Mouse (Mus musculus) telencephalon, adult 2 months (tissue): ENCODE measurements around the gene Myocd.

ENCODE experiments used
- DNase-seq: peaks from one replicate; pipeline ENCODE4 v3.0.0-alpha.2; 2011; ENCODE audit warnings: low read depth, low spot score

Myocd gene

DNA sequence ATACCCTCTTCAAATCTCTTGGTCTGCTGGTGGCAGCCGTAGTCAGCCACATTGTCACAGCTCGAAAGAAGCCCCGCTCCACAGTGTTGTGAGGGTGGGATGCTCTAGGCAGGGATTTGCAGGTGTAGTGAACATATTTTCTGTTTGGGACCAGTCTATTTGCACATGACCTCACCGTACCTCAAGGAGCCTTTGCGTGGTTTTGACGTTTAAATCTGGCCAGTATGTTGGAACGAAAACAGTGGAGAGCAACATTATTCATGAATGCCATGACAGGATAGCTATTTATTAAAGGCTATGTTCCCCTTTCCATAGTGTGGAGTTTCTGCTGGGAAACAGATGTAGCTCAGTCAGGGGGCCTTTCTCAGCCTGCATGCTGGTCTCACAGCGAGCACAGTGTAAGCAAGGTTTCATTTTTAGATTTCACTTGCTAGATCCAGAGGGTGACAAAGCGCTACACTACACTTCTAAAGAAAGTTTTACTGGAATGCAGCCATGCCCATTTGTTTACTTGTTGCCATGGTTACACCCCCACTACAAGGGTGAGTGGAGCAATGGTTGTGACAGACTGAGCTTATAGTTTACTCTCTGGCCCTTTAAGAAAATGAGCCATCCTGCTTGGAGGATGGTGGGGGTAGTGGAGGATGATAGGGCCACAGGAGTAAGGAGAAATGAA is 54.7 kb downstream of the Myocd start:
- DNase-seq: peak; percentile 56

DNA sequence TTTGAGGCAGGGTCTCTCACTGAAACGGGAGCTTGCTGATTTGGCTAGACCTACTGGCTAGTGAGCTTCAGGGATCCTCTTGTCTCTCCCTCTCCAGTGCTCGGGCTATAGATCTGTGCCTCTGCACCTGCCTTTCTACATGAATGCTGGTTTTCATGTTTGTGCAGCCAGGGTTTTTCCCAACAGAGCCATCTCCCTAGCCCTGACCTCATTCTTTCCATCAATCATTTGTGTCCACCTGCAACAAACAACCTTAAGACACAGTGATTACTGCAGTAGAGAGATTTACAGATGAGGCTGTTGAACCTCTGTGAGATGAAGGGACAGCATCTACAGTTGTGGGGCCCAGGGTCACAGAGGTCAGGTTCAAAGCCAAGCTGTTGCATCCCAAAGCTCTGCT is 56.0 kb downstream of the Myocd start:
- no peak for DNase-seq

DNA sequence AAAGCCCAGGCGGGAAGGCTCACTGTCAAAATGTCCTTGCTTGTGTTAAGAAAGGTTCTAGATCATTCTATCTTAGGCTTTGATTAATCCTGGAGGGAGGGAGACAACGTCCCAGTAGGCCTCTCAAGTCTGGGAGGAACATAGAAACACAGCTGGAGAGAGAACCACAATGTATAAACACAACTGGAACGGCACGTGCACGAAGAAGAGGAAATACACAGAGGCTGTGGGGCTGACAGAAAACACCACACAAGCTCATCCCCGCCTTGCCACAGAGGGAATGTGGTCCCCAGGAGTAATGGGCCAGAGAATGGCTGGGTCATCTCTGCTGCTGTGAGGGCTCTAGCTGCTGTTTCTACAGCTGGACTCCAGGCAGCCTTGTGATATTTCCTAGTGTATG is 58.1 kb downstream of the Myocd start:
- DNase-seq: no peak

DNA sequence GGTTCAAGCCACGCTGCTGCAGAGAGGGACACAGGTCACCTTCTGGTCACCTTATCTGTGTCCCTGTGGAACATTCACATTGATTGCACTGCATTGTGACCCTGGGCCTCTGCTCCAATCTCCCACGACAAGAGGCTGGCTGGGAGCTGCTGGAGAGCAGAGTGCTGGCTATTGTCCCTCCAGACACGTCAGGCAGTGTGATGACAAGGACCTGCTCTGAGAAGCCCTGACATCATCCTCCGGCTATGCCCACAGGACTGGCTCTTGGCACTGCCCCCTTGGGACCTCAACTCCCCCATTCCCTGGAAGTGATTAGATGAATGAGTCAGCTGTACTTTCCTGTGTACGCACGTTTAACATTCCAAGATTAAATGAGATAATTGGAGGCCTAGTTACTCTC is 60.3 kb downstream of the Myocd start:
- no peak for DNase-seq

DNA sequence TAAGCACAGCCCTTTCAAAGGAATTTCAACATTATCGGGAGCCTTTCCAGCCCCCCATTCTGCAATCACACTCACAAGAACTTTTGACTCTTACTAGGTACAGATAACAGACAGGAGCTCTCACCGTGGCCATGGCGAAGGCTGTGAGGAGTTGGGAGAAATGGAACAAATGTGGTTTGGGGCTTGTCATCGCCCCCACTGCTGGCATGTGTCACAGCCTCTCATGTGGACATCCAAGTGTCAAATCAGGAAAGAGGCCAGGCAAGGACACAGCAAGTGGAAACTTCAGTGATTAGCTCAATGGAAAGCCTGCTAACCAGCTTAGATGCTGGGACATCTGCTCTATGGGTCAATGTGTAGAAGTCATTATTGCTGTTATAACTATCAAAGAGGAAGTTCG is 64.5 kb downstream of the Myocd start:
- DNase-seq: no peak

DNA sequence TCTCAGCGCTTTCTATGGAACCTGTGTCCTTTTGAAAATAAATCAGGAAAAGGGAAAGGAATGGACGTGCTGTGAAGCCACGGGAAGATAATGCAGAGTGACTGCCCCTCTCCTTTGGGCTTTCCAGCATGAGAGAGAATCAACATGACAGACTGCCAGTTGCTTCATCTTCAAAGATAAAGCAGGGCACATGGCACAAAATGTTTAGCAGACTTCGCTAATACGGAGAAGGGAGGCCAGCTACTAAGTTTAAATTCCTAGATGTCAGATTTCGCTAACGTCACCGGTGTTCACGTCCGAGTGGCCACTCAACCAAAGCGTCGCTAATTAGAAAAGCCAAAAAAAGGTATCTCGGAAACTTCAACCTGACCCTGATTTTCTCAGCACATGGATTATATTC is 65.1 kb downstream of the Myocd start:
- DNase-seq: no peak

DNA sequence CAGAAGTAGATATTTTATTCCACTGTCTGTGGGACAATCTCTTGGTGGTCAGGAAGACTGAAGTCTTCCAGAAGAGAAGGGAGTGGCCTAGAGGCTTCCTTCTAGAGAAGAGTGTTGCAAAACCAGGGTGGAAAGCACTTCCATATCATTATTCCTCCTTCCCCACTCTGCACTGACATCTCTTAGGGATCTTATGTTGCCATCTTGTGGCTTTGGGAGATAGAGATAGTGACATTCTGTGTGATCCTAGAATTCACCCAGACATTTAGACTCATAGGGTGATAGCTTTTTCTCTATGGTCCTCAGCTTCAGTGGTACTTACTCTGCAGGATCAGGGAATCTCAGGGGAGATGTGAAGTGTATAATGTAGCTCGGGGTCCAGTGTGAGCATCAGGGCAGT is 66.8 kb downstream of the Myocd start:
- DNase-seq: no peak

DNA sequence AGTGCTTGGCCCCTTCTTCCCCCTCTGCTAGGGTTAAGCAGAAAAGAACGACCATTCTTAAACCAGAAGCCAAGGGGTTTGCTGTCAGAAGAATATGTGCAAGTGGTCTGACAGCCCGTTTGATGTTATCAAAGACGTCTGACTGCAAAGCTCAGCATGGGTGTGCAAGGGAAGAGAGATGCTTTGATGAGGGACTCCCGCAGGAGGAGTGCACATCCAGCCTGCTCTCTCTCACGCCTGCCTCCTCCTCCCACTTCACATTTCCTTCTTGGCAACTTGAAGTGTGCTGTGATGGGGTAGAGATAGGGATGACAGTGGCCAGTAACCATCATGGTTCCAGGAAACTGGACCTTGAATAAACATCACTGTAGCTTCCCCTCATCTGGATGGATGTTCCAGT is 67.6 kb downstream of the Myocd start:
- no peak for DNase-seq

DNA sequence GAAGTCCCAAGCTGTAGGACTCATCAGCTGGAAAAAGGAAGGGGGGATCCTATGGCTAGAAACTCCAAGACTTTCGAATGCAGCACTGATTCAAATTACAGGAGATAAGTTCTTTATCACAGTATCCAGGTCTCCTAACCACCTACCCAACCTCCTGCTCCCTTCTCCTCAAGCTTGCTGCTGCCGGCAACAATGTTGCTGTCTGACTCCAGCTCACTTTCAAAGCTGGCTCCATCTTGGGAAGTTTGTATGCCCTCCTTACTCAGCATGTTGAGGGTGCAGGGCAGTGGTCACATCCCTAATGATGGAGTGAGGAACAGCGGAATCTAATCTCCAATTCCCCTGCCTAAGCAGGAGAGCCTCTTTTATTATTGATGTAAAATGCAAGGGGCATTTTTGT is 71.8 kb downstream of the Myocd start:
- DNase-seq: no peak

DNA sequence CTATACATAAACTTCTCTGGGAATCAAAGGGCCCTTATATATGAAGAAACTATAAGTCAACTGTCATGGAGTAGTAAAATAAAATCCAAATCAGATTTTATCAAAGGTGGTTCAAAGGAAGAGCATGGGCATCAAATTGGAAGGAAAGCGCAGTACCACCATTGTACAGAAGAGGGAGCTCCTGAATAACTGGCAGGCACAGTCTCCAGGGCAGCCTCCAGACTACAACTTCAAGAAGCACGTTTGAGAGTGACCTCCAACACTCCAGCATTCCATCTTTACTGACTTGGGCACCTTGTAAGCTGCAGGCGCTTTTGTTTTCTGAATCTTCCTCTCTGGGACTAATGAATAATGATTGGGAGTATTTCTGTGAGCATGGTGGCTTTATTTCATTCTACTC is 72.5 kb downstream of the Myocd start:
- DNase-seq: peak; percentile 47

DNA sequence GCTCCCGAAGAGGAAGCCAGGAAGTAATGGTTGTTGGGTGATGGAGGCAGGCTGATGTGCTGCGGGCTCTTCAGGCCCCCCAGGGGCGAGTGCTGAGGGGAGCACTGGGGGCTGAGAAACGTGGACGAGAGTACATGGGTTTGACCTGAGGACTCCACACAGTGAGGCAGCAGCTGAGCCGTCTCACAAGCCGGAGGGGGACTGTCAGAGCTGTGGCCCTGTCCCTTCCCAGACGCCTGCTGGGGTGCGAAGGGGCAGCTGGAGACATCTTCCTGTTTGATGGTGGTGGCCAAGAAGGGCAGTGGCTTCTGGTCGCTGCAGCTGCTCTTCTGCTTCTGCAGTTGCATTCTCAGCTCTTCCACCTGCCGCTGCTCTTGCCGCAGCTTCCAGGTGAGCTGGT is 82.8 kb downstream of the Myocd start:
- no peak for DNase-seq

DNA sequence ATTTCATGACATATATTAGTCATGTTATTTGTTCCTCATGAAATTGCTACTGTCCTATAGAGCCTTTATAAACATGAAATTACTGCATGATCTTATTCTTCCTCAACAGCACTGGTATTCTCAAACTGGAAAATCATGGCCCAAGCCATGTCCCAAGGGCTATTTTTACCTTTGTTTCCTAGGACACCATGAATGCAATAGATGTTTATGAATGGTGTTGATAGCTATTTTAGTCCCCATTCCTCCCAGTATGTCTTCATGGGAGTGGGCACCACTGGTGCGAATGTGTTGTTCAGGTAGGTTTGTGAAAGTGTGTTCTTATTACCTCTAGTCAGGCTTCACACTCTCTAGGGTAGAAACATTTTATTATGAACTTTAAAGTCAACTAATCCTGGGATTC is 84.7 kb downstream of the Myocd start:
- DNase-seq: no peak

DNA sequence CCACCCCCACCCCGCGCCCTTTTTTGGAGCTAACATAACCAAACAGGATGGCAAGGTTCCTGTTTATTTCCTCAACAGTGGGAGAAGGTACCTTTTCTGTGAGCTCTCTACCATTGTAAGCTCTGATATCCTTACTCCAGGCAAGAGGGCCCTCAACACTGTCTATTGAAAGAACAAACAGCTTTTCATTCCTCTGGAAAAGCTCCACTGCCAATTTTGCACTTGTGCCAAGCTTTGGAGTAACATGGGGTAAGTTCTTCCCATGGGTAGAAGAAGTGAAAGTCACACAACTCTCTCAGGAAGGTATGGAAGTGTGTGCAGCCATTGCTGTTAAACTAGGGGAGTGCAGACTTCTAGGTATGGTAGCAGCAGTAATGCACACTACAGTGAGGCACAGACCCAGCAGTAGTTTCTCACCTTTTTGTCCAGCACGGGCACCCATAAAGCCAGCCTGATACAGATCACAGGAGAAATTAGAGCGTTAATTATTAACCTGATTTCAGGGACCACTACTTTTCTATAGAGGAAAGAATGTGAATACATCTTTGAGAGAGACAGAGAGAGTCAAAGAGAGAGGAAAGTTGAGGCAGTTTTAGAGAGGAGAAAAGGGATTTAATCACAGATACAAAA is 99.6 kb downstream of the Myocd start:
- no peak for DNase-seq

DNA sequence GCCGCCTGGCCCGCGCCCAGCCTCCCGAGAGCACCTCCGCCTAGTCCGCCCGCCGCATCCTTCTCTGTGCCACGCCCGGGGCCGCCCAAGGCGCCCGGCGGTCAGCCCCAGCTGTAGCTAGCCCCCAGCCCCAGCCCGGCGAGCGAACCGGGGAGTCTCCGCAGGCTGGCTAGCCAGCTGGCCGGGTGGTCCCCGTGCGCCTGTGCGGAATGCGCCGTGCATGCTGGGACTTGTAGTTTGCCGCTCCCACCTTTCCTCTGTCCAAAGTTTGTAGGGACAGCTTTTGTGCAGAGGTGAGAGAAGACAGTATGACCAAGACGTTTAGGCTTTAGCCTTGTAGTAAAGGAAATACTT is 107.0 kb downstream of the Myocd start, which contains the start of gene Arhgap44:
Gene Arhgap44, minus strand, starts transcription at position 195 of the 354 bp plus-strand sequence.
- DNase-seq: peak; percentile 34

DNA sequence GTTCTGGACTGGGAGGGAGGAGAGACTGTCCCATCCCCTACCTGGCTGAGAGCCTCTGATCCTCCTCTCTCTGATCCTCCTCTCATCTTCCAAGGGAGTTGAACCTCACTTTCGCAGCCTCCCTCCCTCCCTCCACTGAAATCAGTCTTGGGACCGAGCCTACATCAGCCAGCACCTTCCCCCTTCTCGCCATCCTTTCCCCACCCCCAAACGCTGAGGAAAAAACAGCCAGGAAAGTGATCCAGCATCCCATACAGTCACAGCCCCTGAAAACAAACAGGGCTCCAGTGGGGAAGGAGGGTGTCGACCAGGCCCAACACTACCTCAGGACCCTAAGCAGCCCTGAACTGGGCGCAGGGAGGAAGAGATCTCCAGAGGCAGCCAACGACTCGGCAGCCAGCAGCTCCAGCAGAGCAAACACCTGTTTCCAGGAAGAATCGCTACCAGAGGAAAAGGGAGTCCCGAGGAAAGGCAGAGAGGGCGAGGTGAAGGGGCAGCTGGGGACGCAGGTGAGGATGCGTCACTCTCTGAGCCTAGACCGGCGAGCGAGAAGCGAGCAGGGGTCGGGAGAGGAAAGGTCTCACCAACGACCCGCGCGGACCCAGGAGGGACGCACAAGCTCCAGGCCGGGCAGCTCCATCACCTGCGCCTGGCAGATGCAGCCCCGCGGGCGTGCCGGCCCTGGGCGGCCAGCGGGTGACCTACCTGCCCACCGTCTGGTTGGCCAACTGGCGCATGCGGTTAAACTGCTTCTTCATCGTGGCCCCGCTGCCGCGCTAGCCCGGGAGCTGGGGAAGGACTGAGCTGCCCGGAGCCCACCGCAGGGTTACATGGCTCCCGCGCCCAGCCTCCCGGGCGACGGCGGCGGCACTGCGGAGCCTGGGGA is 107.7 kb downstream of the Myocd start:
- DNase-seq: peak; percentile 18

DNA sequence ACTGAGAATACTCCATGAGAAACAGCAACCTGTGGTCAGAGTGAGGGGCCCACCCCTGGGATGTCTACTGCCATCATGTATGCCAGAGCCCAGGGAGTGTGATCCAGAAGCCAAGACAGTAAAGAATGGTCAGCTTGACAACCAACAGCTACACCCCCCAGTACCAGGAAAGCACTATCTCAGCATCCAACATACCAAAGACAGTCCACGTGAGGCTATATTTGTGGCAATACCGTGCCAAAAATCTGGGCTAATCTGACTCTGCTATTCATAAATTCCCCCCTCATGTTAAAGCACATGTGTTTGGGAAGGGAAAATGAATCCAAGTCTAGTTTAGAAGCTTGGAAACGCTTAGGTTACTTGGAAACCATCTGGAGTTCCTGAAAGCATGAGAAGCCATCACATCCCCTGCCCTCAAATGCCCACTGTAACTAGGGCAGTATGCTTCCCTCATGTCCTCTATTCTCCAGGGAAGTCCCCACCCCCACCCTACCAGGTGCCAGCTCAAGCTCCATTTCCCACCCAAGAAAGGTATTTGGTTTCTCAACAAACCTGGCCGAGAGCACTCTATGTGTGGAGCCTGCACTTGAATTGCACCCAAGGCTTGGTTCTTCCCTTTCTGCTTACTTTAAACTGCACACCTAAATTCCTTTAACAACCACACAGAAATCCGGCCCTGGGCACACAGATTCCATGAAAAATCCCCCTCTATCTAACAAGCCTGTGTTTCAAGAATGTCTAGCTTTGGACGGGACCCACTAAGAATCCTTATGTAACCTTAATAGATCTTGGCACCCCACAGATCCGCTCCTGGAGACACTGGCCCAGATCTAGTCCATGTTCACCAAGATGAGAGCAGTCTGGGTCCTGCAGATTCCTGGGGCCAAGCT is 108.6 kb downstream of the Myocd start:
- peak; percentile 61 for DNase-seq

DNA sequence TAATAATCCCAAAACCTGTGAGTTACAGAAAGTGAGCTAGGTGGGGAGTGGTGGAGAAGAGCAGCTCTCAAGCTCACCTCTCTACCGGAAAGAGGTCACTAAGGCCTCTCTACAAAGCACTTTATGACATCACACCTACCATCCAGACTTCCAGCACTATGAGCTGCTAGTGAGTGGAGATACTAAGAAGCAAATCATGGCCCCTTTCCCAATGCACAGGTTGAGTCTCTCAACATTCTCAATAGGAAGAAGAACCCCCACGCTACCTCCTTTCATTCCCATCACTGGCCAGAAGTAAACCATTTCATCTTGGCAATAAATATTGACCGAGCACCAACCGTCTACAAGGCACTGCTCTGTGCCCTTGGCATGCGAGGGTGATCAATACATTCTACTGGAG is 110.0 kb downstream of the Myocd start, which contains the start of gene 1700086D15Rik:
Gene 1700086D15Rik, minus strand, starts transcription at position 101 of the 400 bp plus-strand sequence.
- no peak for DNase-seq

DNA sequence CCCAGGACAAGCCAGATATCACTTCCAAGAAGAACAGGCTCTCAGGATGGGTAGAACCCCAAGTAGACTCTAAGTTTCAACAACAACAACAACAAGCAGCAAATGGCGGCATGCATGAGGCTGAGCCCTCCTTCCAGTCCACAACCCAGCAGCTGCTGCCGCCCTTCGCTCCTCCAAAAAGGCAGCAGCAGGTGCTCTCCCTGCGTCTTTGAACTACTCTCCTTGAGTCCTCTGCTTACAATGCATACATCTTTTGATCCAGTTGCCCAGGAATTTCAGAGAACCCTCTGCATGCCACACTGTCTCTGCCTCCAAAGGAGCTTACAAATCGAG is 111.2 kb downstream of the Myocd start:
- no peak for DNase-seq

DNA sequence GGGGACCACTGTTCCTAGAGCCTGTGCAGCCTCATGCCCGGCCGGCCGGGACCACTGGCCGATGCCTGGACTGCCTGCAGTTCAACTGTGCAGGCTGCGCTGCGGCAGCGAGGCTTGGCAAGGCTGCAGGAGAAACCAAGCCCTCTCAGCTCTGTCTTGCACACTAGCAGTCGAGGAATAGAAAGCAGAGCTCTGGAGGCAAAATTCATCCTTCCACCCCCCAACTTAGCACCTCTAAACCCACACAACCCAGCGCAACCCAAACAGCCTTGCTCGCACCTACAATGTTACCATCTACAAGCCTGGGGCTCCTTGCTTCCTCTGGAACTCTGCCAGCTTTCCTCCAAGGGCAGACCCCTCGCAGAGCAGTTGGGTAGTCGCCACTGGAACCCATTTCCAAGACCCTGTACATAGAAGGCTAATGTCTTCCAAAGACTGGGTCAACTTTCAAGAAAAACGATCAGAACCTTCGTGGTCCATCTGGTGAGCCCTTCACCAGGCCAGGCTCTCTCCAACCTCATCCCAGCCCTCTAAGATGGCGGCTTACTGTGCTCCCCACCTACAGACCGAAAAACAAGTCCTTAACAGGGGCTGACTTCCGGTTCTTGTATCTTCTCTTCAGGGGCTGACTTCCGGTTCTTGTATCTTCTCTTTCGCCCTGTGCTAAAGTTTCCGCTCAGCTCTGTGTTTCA is 111.7 kb downstream of the Myocd start:
- DNase-seq: peak; percentile 46

DNA sequence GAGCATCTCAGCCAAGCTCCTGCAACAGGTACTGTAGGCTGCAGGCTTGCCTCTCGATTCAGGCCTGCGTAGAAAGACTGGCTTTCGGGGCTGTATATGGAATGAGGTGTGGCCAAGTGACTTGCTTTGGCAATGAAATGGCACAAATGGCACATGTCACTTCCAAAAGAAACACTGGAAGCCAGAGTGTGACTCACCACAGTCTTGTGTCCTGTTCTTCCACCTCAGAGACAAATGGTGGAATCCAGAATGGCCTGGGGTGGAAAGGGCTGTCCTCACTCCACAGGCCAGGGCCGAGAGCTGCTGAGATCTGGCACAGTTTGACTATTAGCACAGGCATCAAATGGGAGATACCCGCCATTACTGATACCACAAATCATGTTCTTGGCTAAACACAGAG is 116.8 kb downstream of the Myocd start:
- DNase-seq: no peak

DNA sequence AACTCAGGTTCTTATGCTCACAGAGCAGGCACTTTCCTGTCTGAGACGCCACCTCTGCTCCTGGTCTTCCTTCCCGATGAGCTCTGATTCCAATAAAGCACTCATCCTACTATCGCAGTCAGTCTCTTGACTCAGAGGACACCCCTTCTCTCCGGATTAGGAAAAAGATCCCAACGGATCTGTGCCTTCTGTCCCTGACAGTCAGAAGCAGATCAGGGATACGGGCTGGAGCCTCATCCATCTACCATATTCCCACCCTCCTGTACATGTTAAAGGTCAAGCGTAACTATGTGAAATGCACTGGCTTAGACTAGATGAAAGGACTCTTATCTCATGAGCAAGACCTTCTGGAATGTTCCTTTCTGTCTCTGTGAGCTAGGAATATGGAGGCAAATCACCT is 121.3 kb downstream of the Myocd start:
- no peak for DNase-seq
